Mouse (Mus musculus): ENCODE results near the gene Zfp507. TPM values are rescaled to one million over a fixed set of nuclear protein-coding genes. Genes with fewer than 3 reads are reported as not detected.

Gene Zfp507
- polyA plus RNA-seq, 1 experiment from 2014 or later, result 21.4 TPM

- no peaks in the 10 kb centered on the region for H3K4me1 ChIP-seq (replicated peaks; ENCODE audit: control insufficient read depth, insufficient read depth, low read length)
- WGBS, result 86% methylated on average over 5 of the region's 5 CpGs
- H3K36me3 ChIP-seq (ENCODE audit: control insufficient read depth, insufficient read depth, low read length), result no peaks in the 10 kb centered on the region
- no peak for DNase-seq (ENCODE audit: low spot score)
- H3K9me3 ChIP-seq (ENCODE audit: control insufficient read depth, low read length), result no peaks in the 10 kb centered on the region
- no peak overlapping the region for H3K9ac ChIP-seq (ENCODE audit: low read depth, low read length)
- ATAC-seq (ENCODE audit: low FRiP score), result no peak
- no peak overlapping the region for H3K4me3 ChIP-seq (ENCODE audit: low read depth, low read length)
- H3K4me2 ChIP-seq (replicated peaks; ENCODE audit: low read depth, low read length), result no peak overlapping the region
- H3K27me3 ChIP-seq (ENCODE audit: control insufficient read depth, insufficient read depth, low read length), result no peaks in the 10 kb centered on the region
- no peak overlapping the region for H3K27ac ChIP-seq (ENCODE audit: low read depth, low read length)
These were observed 18.6 kb upstream of the Zfp507 start for GRCm38 (mm10) chr7:35821357-35821756.

- H3K4me1 ChIP-seq (replicated peaks; ENCODE audit: control insufficient read depth, insufficient read depth, low read length), result no peaks in the 10 kb centered on the region
- H3K27me3 ChIP-seq (ENCODE audit: control insufficient read depth, insufficient read depth, low read length), result no peaks in the 10 kb centered on the region
- no peak for ATAC-seq (ENCODE audit: low FRiP score)
- H3K27ac ChIP-seq (ENCODE audit: low read depth, low read length), result no peak overlapping the region
- DNase-seq (ENCODE audit: low spot score), result no peak
- no peaks in the 10 kb centered on the region for H3K9me3 ChIP-seq (ENCODE audit: control insufficient read depth, low read length)
- H3K4me2 ChIP-seq (replicated peaks; ENCODE audit: low read depth, low read length), result no peak overlapping the region
- H3K9ac ChIP-seq (ENCODE audit: low read depth, low read length), result no peak overlapping the region
- no peak overlapping the region for H3K4me3 ChIP-seq (ENCODE audit: low read depth, low read length)
- 80% methylated on average over 4 of the region's 4 CpGs for WGBS
- H3K36me3 ChIP-seq (ENCODE audit: control insufficient read depth, insufficient read depth, low read length), result no peaks in the 10 kb centered on the region
These were observed 16.7 kb upstream of the Zfp507 start for GRCm38 (mm10) chr7:35819486-35819885.

- WGBS, result 82% methylated on average over 12 of the region's 12 CpGs
- H3K4me3 ChIP-seq (ENCODE audit: low read depth, low read length), result no peak overlapping the region
- no peaks in the 10 kb centered on the region for H3K4me1 ChIP-seq (replicated peaks; ENCODE audit: control insufficient read depth, insufficient read depth, low read length)
- H3K27ac ChIP-seq (ENCODE audit: low read depth, low read length), result no peak overlapping the region
- no peak overlapping the region for H3K4me2 ChIP-seq (replicated peaks; ENCODE audit: low read depth, low read length)
- no peak overlapping the region for H3K9ac ChIP-seq (ENCODE audit: low read depth, low read length)
- DNase-seq (ENCODE audit: low spot score) (no peak), ATAC-seq (ENCODE audit: low FRiP score) (no peak)
- no peaks in the 10 kb centered on the region for H3K27me3 ChIP-seq (ENCODE audit: control insufficient read depth, insufficient read depth, low read length)
- H3K9me3 ChIP-seq (ENCODE audit: control insufficient read depth, low read length), result no peaks in the 10 kb centered on the region
- H3K36me3 ChIP-seq (ENCODE audit: control insufficient read depth, insufficient read depth, low read length), result no peaks in the 10 kb centered on the region
These were observed 12.2 kb upstream of the Zfp507 start for GRCm38 (mm10) chr7:35814759-35815551.

- Histone ChIP-seq H3K4me1 (replicated peaks; ENCODE audit: control insufficient read depth, insufficient read depth, low read length) (no peaks in the 10 kb centered on the region), H3K9ac (ENCODE audit: low read depth, low read length) (no peak overlapping the region), H3K27me3 (ENCODE audit: control insufficient read depth, insufficient read depth, low read length) (no peaks in the 10 kb centered on the region), H3K27ac (ENCODE audit: low read depth, low read length) (no peak overlapping the region), H3K36me3 (ENCODE audit: control insufficient read depth, insufficient read depth, low read length) (no peaks in the 10 kb centered on the region), H3K9me3 (ENCODE audit: control insufficient read depth, low read length) (no peaks in the 10 kb centered on the region), H3K4me2 (replicated peaks; ENCODE audit: low read depth, low read length) (no peak overlapping the region), H3K4me3 (ENCODE audit: low read depth, low read length) (no peak overlapping the region)
- ATAC-seq (ENCODE audit: low FRiP score), result no peak
- 85% methylated on average over 11 of the region's 11 CpGs for WGBS
- DNase-seq (ENCODE audit: low spot score), result no peak
These were observed 10.5 kb upstream of the Zfp507 start for GRCm38 (mm10) chr7:35813306-35813705.

GRCm38 (mm10) chr7:35810736-35811135 lies 7.9 kb upstream of the Zfp507 start:
- Histone ChIP-seq H3K4me2 (replicated peaks; ENCODE audit: low read depth, low read length) (no peak overlapping the region), H3K27ac (ENCODE audit: low read depth, low read length) (no peak overlapping the region), H3K9me3 (ENCODE audit: control insufficient read depth, low read length) (no peaks in the 10 kb centered on the region), H3K36me3 (ENCODE audit: control insufficient read depth, insufficient read depth, low read length) (no peaks in the 10 kb centered on the region), H3K4me1 (replicated peaks; ENCODE audit: control insufficient read depth, insufficient read depth, low read length) (no peaks in the 10 kb centered on the region), H3K4me3 (ENCODE audit: low read depth, low read length) (no peak overlapping the region), H3K9ac (ENCODE audit: low read depth, low read length) (no peak overlapping the region), H3K27me3 (ENCODE audit: control insufficient read depth, insufficient read depth, low read length) (no peaks in the 10 kb centered on the region)
- ATAC-seq (ENCODE audit: low FRiP score) (no peak), DNase-seq (ENCODE audit: low spot score) (peak; percentile 18)
- WGBS, result 52% methylated on average over 8 of the region's 8 CpGs

GRCm38 (mm10) chr7:35804206-35804605 lies 1.4 kb upstream of the Zfp507 start:
- Histone ChIP-seq H3K4me2 (replicated peaks; ENCODE audit: low read depth, low read length) (no peak overlapping the region), H3K9ac (ENCODE audit: low read depth, low read length) (no peak overlapping the region), H3K4me3 (ENCODE audit: low read depth, low read length) (no peak overlapping the region), H3K36me3 (ENCODE audit: control insufficient read depth, insufficient read depth, low read length) (0 out of 2 replicates have a peak, but pooled peaks cover 3% of the 10 kb centered on the region), H3K27ac (ENCODE audit: low read depth, low read length) (no peak overlapping the region), H3K4me1 (replicated peaks; ENCODE audit: control insufficient read depth, insufficient read depth, low read length) (no peaks in the 10 kb centered on the region), H3K27me3 (ENCODE audit: control insufficient read depth, insufficient read depth, low read length) (no peaks in the 10 kb centered on the region), H3K9me3 (ENCODE audit: control insufficient read depth, low read length) (no peaks in the 10 kb centered on the region)
- DNase-seq (ENCODE audit: low spot score) (no peak), ATAC-seq (ENCODE audit: low FRiP score) (no peak)
- 74% methylated on average over 10 of the region's 10 CpGs for WGBS

GRCm38 (mm10) chr7:35802201-35802905 lies 450 bp downstream of the Zfp507 start:
- peak overlapping the region; percentile 94 for H3K4me3 ChIP-seq (ENCODE audit: low read depth, low read length)
- 0 out of 2 replicates have a peak, but pooled peaks cover 3% of the 10 kb centered on the region for H3K36me3 ChIP-seq (ENCODE audit: control insufficient read depth, insufficient read depth, low read length)
- under 1% methylated on average over 44 of the region's 49 CpGs for WGBS
- peak overlapping the region; percentile 86 for H3K27ac ChIP-seq (ENCODE audit: low read depth, low read length)
- ATAC-seq (ENCODE audit: low FRiP score) (peak; percentile 91), DNase-seq (ENCODE audit: low spot score) (peak; percentile 59)
- no peaks in the 10 kb centered on the region for H3K27me3 ChIP-seq (ENCODE audit: control insufficient read depth, insufficient read depth, low read length)
- peak overlapping the region; percentile 93 for H3K9ac ChIP-seq (ENCODE audit: low read depth, low read length)
- H3K9me3 ChIP-seq (ENCODE audit: control insufficient read depth, low read length), result no peaks in the 10 kb centered on the region
- peak overlapping the region; percentile 69 for H3K4me2 ChIP-seq (replicated peaks; ENCODE audit: low read depth, low read length)
- no peaks in the 10 kb centered on the region for H3K4me1 ChIP-seq (replicated peaks; ENCODE audit: control insufficient read depth, insufficient read depth, low read length)

GRCm38 (mm10) chr7:35796123-35796522 lies 6.7 kb downstream of the Zfp507 start:
- H3K9ac ChIP-seq (ENCODE audit: low read depth, low read length), result no peak overlapping the region
- no peak for ATAC-seq (ENCODE audit: low FRiP score)
- WGBS, result 83% methylated on average over 7 of the region's 7 CpGs
- H3K4me2 ChIP-seq (replicated peaks; ENCODE audit: low read depth, low read length), result no peak overlapping the region
- no peak overlapping the region for H3K4me3 ChIP-seq (ENCODE audit: low read depth, low read length)
- no peaks in the 10 kb centered on the region for H3K27me3 ChIP-seq (ENCODE audit: control insufficient read depth, insufficient read depth, low read length)
- no peak overlapping the region for H3K27ac ChIP-seq (ENCODE audit: low read depth, low read length)
- no peaks in the 10 kb centered on the region for H3K4me1 ChIP-seq (replicated peaks; ENCODE audit: control insufficient read depth, insufficient read depth, low read length)
- DNase-seq (ENCODE audit: low spot score), result no peak
- peaks cover 10% of the 10 kb centered on the region; the same call in 1 of the 2 replicates for H3K36me3 ChIP-seq (ENCODE audit: control insufficient read depth, insufficient read depth, low read length)
- no peaks in the 10 kb centered on the region for H3K9me3 ChIP-seq (ENCODE audit: control insufficient read depth, low read length)
